Mouse (Mus musculus): ENCODE data around the gene Bcl9. TPM values are rescaled to one million over a fixed set of nuclear protein-coding genes. Genes with fewer than 3 reads are reported as not detected.

Gene Bcl9
- polyA plus RNA-seq, 1 experiment = 11.5 TPM

GRCm38 (mm10) chr3:97254861-97255465 lies 42.8 kb downstream of the Bcl9 start:
- Histone ChIP-seq H3K4me1 (ENCODE audit: control insufficient read depth, insufficient read depth, low read length) (no peaks in the 10 kb centered on the region; the same call in 1 of the 2 replicates), H3K4me3 (replicated peaks; ENCODE audit: control insufficient read depth, low read depth, low read length) (no peak overlapping the region), H3K27ac (ENCODE audit: control insufficient read depth, insufficient read depth, low read depth, low read length, poor library complexity) (no peak overlapping the region)
- WGBS = 8% methylated on average over 4 of the region's 5 CpGs
- TF ChIP-seq CTCF (IDR thresholded peaks at IDR 0.05; ENCODE audit: control insufficient read depth, insufficient read depth, low read length) (no peak), POLR2A (IDR thresholded peaks at IDR 0.05; ENCODE audit: borderline replicate concordance, control insufficient read depth, low read depth, low read length) (no peak)

- Histone ChIP-seq H3K4me1 (ENCODE audit: control insufficient read depth, insufficient read depth, low read length) (no peaks in the 10 kb centered on the region; the same call in 1 of the 2 replicates), H3K27ac (ENCODE audit: control insufficient read depth, insufficient read depth, low read depth, low read length, poor library complexity) (no peak overlapping the region), H3K4me3 (replicated peaks; ENCODE audit: control insufficient read depth, low read depth, low read length) (no peak overlapping the region)
- 75% methylated on average over 9 of the region's 9 CpGs for WGBS
- TF ChIP-seq POLR2A (IDR thresholded peaks at IDR 0.05; ENCODE audit: borderline replicate concordance, control insufficient read depth, low read depth, low read length) (no peak), CTCF (IDR thresholded peaks at IDR 0.05; ENCODE audit: control insufficient read depth, insufficient read depth, low read length) (no peak)
These were observed 43.7 kb downstream of the Bcl9 start for GRCm38 (mm10) chr3:97253823-97254600.

GRCm38 (mm10) chr3:97252896-97253295 lies 44.8 kb downstream of the Bcl9 start:
- 87% methylated on average over 6 of the region's 6 CpGs for WGBS
- no peak for TF ChIP-seq CTCF (IDR thresholded peaks at IDR 0.05; ENCODE audit: control insufficient read depth, insufficient read depth, low read length)
- no peak for TF ChIP-seq POLR2A (IDR thresholded peaks at IDR 0.05; ENCODE audit: borderline replicate concordance, control insufficient read depth, low read depth, low read length)
- H3K4me3 ChIP-seq (replicated peaks; ENCODE audit: control insufficient read depth, low read depth, low read length) = no peak overlapping the region
- H3K27ac ChIP-seq (ENCODE audit: control insufficient read depth, insufficient read depth, low read depth, low read length, poor library complexity) = no peak overlapping the region
- no peaks in the 10 kb centered on the region; the same call in 1 of the 2 replicates for H3K4me1 ChIP-seq (ENCODE audit: control insufficient read depth, insufficient read depth, low read length)

- WGBS = 86% methylated on average over 10 of the region's 10 CpGs
- Histone ChIP-seq H3K4me1 (ENCODE audit: control insufficient read depth, insufficient read depth, low read length) (no peaks in the 10 kb centered on the region), H3K27ac (ENCODE audit: control insufficient read depth, insufficient read depth, low read depth, low read length, poor library complexity) (no peak overlapping the region), H3K4me3 (replicated peaks; ENCODE audit: control insufficient read depth, low read depth, low read length) (no peak overlapping the region)
- no peak for TF ChIP-seq CTCF (IDR thresholded peaks at IDR 0.05; ENCODE audit: control insufficient read depth, insufficient read depth, low read length)
- no peak for TF ChIP-seq POLR2A (IDR thresholded peaks at IDR 0.05; ENCODE audit: borderline replicate concordance, control insufficient read depth, low read depth, low read length)
These were observed 55.0 kb downstream of the Bcl9 start for GRCm38 (mm10) chr3:97242629-97243167.

- Histone ChIP-seq H3K4me3 (replicated peaks; ENCODE audit: control insufficient read depth, low read depth, low read length) (no peak overlapping the region), H3K4me1 (ENCODE audit: control insufficient read depth, insufficient read depth, low read length) (no peaks in the 10 kb centered on the region), H3K27ac (ENCODE audit: control insufficient read depth, insufficient read depth, low read depth, low read length, poor library complexity) (no peak overlapping the region)
- no peak for TF ChIP-seq POLR2A (IDR thresholded peaks at IDR 0.05; ENCODE audit: borderline replicate concordance, control insufficient read depth, low read depth, low read length)
- TF ChIP-seq CTCF (IDR thresholded peaks at IDR 0.05; ENCODE audit: control insufficient read depth, insufficient read depth, low read length) = no peak
- 61% methylated on average over 6 of the region's 6 CpGs for WGBS
These were observed 55.9 kb downstream of the Bcl9 start for GRCm38 (mm10) chr3:97241826-97242225.

DNA sequence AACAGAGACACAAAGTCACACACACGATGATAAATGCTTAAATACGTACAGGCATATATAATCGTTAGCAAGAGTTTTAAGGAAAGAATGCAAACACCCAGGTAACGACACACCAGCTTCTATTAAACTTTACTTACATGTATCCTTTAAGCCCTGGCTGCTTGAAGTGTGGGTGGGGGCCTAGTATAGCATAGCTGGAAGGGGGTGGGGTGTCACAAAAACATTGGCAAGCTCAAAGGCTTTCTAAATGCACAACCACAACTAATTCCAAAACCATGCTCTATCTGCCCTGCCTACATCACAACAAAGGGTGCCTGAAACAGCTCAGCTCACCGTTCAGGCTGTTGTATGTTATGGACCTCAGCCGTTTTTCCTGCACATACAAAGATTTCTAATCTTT lies 57.9 kb downstream of the Bcl9 start:
- no peak overlapping the region for H3K4me3 ChIP-seq (replicated peaks; ENCODE audit: control insufficient read depth, low read depth, low read length)
- 89% methylated on average over 6 of the region's 6 CpGs for WGBS
- no peak overlapping the region for H3K27ac ChIP-seq (ENCODE audit: control insufficient read depth, insufficient read depth, low read depth, low read length, poor library complexity)
- no peaks in the 10 kb centered on the region for H3K4me1 ChIP-seq (ENCODE audit: control insufficient read depth, insufficient read depth, low read length)
- no peak for TF ChIP-seq POLR2A (IDR thresholded peaks at IDR 0.05; ENCODE audit: borderline replicate concordance, control insufficient read depth, low read depth, low read length)
- TF ChIP-seq CTCF (IDR thresholded peaks at IDR 0.05; ENCODE audit: control insufficient read depth, insufficient read depth, low read length) = no peak

DNA sequence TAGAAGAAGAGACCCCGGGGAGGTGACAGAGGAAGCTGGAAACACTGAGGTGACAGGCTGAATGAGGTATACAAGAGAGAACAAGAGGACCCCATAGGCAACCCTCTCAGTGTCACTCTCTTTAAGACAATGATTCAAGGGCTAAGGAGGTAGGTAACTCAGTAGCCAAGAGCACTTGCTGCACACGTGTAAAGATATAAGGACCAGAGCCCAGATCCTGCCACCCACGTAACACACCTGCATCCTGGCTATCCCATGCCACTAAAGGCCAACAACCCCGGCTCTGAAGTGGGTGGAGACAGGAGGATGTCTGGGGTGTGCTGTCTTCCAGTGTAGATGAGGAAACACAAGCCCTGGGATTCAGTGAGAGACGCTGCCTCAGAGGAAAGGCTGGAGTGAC lies 58.4 kb downstream of the Bcl9 start:
- no peaks in the 10 kb centered on the region for H3K4me1 ChIP-seq (ENCODE audit: control insufficient read depth, insufficient read depth, low read length)
- TF ChIP-seq POLR2A (IDR thresholded peaks at IDR 0.05; ENCODE audit: borderline replicate concordance, control insufficient read depth, low read depth, low read length) = no peak
- no peak for TF ChIP-seq CTCF (IDR thresholded peaks at IDR 0.05; ENCODE audit: control insufficient read depth, insufficient read depth, low read length)
- no peak overlapping the region for H3K27ac ChIP-seq (ENCODE audit: control insufficient read depth, insufficient read depth, low read depth, low read length, poor library complexity)
- no peak overlapping the region for H3K4me3 ChIP-seq (replicated peaks; ENCODE audit: control insufficient read depth, low read depth, low read length)
- WGBS = 84% methylated on average over 5 of the region's 5 CpGs

DNA sequence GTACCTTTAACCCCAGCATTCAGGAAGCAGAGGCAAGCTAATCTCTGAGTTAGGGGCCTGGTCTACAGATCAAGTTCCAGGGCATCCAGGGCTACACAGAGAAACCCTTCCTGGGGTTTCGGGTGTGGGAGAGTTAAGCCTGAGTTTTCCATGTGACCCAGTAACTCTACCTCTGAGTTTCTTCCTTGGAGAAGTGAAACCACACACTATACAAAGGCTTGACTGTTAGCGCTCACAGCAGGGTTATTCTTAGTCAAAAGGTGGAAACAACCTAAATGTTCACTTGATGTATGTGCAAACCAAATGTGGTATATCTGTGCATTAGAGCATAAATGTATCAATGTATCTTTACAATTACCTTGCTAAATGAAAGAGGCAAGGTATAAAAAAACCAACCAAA lies 59.2 kb downstream of the Bcl9 start:
- Histone ChIP-seq H3K4me1 (ENCODE audit: control insufficient read depth, insufficient read depth, low read length) (no peaks in the 10 kb centered on the region), H3K27ac (ENCODE audit: control insufficient read depth, insufficient read depth, low read depth, low read length, poor library complexity) (no peak overlapping the region), H3K4me3 (replicated peaks; ENCODE audit: control insufficient read depth, low read depth, low read length) (no peak overlapping the region)
- 61% methylated on average over 2 of the region's 2 CpGs for WGBS
- TF ChIP-seq POLR2A (IDR thresholded peaks at IDR 0.05; ENCODE audit: borderline replicate concordance, control insufficient read depth, low read depth, low read length) (no peak), CTCF (IDR thresholded peaks at IDR 0.05; ENCODE audit: control insufficient read depth, insufficient read depth, low read length) (no peak)

All from bone marrow, adult 2 months (tissue).